Mouse (Mus musculus) heart, adult 8-10 months (tissue): Measurements from ENCODE around the gene Nell1. TPM values are rescaled to one million over a fixed set of nuclear protein-coding genes. Genes with fewer than 3 reads are reported as not detected.
"Not testable (repeated sequence)": the region's sequence is repeated elsewhere in the genome, so short reads cannot be mapped to it uniquely, and the experiment has no call there.

Source experiments
- DNase-seq: peaks from one replicate; pipeline ENCODE4 v3.0.0; 2022; ENCODE audit warnings: low spot score
- total RNA-seq, 4 experiments: library from RNA; stranded (reverse); gene quantifications; 2 replicates each; pipeline ENCODE4 v1.2.4; 2022

The Nell1 gene
- total RNA-seq = under 1 TPM in 1 of 4 experiments, not detected in 3; 0.09 TPM

DNA sequence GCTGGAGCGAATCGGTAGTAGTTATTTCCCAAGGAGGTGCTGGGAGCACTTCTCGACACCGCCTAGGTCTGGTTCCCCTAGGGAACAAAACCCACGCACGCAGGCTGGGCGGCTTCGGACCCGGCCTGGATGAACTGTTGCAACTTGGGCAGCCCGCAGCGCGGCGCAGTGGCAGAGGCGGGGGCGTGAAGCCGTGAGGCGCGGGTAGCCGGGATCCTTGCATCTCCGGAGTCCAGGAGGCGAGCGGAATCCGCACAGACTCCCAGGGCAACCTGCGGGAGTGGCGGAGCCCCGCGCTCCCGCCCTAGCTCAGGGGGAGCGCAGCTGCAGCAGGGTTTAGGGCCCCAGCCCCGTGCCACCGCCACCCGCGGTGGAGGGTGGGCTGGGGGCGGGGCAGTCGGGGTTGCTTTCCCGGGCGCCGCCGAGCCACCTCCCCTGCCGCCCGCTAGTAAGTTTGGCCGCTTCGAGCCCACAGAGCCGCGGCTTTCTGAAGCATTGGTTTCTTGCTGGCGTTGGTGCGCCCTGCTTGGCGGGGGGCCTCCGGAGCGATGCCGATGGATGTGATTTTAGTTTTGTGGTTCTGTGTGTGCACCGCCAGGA is at the start of gene Nell1:
Gene Nell1 (plus strand): TSS at position 24 of the 600 bp plus-strand sequence.
- DNase-seq = no peak

DNA sequence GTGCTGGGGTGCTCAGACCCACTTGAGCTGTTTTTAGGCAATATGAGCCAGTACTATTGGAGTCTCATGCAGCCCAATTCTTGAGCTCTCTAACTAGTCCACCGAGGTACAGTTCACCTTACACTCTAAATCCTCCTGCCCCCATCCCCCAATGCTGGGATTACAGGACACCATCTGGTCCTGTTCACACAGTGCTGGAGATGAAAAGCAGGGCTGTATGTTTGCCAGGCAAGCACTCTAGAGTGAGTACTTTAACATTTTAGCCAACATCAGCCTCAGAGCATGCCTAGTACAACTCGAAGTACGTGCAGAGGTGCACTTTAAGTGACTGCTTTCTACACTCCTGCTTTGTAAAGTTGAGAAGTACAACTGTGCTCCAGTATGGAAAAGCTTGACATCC is 46.1 kb upstream of the Nell1 start:
- no peak for DNase-seq

DNA sequence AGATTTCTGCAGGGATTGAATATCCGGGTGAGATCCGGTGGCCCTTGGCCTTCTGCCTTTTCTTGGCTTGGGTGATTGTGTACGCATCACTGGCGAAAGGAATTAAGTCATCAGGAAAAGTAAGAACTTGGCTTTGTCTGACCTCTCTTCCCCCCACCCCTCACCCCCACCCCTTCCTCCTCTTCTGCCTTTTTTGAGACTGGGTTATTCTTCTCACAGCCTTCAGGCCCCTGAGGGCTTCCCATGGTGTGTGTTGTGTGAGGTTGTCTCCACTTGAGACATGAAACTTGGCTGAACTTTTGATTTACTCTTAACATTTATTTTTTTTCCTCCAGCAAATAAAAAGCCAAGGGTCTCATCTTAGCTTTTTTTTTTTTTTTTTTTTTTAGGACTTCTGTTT is 44.7 kb upstream of the Nell1 start:
- no peak for DNase-seq

DNA sequence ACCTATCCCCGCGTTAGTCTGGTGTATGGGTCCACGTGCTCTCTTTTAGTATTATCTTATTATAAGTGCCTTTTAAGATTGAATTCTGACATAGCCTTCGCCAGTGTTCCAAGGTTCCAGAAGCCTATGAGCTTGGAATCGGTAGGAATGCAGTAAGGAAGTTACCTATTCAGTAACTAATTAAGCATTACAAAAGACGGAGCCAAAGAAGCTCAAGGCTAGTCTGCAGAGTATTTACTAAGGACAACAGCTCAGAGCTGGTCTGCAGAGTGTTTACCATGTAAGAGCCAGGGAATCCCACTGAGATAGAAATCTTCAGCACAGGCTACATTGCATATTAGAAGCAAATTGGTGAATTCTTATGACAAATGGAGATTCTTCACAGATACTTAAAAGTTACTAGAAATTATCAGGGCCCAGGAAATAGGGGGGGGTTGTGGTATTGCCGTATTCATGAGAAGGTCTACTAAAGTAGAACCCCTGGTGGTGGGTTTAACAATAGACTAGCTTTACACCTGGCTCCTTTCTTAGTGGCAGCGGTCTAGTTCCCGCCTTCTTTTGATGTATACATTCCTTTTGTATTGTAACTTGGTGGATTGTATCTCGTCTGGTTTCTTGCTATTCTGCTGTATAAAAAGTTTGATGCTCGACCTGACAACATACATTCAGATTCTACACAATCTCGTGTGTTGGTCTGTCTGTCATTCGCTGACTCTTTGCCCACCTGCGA is 41.1 kb upstream of the Nell1 start:
- DNase-seq = not testable (repeated sequence)

DNA sequence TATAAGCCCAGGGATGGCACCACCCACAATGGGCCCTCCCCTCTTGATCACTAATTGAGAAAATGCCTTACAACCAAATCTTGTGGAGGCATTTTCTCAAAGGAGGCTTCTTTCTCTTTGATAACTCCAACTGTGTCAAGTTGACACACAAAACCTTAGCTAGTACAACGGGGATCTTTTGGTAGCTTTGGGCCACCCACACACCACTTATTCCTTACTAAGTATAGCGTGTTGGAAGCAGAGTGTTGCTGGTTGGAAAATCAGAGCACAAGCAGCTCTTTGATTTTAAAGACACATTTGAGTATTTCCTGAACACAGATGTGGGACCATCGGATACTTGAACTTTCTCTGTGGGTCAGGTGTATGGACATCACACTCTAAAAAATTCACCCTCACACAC is 37.8 kb upstream of the Nell1 start:
- no peak for DNase-seq

DNA sequence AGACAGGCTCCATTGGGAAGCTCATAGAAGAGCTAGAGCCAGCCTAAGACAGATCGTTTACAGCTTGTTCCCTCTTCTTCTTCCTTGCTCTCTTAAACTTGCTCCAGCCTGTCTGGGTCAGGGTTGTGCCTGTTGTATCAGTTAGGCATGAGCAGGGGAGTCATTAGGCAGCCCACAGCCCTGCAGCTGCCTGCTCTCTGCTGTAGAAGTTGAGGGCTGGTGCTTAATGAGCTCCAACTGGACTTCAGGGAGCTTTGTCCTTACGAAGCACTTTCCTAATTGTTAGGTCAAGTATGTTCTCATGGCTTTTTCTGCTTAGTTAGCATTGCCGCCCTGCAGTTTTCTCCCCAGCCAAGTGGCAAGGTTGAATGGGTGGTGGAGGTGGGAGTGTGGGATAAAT is 32.6 kb upstream of the Nell1 start:
- no peak for DNase-seq

DNA sequence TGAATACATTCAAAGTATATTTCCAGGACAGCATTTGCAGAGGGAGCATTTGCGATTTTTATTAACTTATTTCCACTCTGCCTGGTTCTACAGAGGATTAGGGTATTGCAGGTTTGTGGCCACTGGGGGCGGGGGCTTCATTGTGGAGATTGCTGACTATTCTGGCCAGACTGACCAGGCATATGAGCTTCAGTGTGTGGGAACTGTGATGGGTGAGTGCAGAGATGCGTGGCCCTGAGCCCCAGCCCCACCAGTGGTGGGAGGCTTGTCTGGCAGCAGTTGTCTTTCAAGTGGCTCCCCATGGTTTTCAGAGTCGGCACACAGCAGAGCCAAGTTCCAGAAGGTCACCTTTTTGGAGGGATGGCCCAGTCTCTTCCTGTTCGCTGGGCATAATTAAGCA is 32.2 kb upstream of the Nell1 start:
- DNase-seq = no peak

DNA sequence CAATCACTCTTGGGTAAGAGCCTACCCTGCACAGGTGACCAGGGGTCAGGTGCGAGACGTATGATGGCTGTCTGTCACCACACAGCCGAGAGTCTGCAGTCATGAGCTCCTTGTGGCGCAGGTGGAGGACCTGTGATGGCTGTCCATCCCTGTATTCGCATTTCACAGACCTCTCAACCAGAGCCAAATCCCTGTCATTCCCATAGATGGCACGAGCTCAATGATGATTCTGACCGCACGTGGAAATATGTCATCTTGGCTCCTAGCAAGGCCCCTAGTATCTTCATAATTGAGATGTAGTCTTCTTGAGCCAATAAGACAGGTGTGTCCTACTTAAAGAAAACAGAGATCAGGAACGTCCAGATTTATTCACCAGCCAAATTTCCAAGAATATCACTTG is 28.0 kb upstream of the Nell1 start:
- DNase-seq = no peak

DNA sequence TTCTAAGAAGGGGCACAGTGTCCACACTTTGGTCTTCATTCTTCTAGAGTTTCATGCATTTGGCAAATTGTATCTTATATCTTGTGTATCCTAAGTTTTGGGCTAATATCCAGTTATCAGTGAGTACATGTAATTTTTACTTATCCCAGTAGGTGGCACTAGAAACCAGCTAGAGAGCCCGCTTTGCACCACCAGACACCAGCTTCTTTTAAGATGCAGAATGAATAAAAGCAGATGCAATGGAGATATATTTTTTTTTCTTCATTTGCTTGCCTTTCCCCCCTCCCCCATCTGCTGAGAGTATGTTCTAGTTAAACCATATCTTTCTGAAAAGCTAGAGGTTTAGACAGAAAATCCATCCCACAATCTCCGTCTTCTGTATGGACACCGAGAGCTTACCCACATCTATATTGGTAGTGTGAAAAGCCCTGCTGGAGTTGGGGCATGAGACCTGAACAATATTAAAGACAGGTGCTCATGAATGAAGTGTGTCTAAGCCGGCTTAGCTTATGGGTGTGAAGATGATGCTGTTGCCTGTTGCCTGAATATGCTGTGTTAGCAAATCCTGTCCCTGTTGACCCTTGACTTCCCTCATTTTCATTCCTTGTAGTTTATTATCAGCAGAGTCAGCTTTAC is 21.0 kb upstream of the Nell1 start:
- DNase-seq = peak; percentile 1

DNA sequence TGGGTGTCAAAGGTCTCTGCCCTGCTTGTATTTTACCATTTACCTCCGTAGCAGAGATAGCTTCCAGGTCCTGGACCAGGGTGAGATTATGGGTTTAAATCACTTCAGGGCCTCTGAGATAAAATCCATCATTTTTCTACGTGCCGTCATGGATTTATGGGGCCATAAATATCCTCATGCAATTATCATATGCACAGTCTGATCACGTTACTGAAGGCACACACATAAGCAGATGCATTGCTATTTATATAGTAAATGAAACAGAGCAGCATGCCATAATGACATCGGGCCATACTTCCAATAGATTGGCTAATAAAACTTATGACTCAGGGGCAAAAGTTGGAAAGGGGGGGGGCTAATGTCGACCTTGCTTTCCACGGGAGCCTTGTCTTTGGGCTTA is 19.8 kb upstream of the Nell1 start:
- no peak for DNase-seq

DNA sequence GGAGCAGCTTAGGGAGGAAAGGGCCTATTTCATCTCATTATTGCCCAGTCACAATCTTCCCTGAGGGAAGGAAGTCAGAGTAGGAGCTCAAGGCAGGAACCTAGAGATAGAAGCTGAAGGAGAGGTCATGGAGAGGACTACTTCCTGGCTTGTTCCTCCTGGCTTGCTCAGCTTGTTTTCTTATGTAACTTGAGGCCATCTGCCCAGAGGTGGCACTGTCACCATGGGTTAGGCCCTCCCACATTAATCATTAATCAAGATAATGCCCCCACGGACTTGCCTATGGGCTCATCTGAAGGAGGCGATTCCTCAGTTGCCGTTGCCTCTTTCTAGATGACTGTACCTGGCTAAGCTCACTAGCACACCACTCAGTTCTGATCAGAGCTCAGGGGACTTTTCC is 17.5 kb upstream of the Nell1 start:
- no peak for DNase-seq

DNA sequence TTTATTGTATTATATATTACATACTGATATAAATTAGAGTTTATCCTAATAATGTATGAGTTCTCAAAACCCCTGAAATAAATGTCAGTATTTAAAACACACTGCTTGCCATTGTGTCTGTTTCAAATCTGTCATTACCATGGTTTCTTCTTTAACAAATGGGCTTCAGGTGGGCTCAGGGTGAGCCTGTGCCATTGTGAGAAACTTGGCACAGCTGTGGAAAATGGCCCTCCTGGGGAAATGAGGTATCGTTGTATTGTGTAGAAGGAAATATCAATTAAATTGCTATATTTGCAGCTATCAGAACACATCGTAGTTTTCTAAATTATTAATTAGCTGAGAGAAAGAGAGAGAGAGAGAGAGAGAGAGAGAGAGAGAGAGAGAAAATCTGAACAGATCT is 10.9 kb upstream of the Nell1 start:
- DNase-seq = no peak

DNA sequence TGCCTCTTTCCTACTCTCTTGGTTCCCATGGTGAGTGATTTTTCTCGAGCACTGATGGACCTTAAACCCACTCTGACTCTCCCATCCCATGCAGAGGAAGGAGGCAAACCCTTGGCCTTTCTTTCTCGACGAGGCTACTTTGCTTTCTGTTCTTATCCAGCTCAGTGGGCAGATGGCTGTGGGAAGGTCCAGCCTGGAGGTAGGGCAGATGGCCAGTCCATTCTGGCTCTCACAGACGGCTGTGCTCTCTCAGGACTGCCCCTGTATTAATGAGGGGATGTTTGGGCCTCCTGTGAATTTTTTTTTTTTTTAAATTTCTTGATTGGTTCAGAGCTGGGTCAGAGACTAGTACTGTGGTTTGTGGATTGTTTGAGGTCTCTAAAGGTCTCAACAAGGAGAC is 5.1 kb upstream of the Nell1 start:
- DNase-seq = no peak

DNA sequence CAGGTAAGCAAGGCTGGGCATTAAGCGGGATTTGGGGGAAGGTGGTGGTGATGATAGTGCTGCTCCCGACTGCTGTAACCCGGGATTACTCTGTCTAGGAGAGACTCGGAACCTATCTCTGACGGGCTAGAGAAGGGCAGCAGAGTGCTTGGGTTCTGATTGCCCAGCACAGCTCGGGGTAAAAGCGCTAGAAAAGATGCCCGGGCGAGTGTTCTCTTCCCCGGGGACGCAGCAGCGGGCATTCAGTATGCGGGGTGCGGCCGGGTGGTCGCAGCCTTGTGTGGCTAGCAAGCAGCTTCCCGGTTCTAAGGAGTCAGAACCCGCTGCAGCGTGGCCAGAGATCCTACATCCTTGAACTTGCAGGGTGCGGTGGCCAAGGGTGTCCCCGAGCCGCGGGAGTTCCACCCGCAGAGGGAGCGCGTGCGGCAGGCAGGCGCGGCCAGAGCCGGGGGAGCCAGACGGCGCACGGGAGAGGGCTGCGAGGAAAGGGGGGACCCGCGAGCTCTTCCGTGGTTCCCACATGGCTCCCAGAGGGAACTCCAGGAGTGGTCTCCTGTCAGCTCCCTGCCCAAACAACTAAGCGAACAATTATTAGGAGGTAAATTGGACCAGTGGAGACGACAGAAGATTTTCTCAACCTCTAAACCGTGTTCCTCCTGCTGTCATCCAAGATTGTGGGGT is 917 bp downstream of the Nell1 start:
- no peak for DNase-seq

DNA sequence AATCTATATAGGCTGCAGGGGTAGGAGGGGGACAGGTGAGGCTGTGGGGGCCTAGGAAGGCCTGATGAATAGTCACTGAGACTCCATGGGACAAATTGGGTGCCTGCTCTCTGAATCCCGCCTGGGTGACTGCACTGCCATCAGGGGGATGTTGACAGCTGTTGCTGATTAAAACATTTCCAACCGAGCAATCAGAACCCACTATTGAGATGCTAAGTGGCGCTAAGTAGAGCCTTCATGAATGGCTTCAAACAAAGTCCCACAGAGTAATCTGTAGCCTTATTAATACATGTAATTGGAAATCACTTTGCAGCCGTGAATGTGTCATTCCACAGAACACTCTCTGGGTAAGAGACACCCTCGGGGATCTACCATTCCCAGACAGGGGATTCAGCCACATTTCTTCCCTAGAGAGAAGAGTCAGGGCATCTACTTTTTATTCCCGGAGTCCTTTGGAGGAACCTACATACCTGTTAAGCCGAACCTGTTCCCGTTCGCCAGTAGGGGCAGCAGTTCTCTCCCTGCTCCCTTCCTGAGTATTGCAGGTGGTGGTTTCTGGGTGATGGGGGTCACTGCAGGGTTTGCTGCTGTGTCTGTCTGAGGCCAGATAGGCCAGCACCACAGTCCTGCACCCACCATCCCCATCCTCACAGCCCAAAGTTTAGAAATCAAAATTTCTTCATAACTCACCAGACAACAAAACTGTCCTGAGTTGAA is 7.0 kb downstream of the Nell1 start:
- no peak for DNase-seq

DNA sequence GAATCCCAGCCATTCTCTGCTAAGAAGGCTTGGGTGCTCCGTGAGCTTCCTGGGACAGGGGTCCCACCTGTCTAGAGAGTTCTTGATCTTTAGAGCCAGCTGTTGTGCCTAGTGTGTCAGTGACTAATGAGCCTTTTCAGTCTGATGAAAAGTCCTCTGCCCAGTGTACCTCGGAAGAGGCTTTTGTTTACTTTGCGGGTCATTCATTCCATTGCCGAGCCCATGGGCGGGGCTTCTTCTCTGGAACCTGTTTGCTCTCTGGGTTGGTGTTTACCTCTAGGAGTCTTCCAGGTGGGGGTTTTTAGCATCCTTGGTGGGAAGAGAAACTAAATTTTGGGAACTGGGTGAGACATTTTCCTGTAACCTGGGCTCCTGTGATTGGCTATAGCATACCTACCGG is 10.0 kb downstream of the Nell1 start:
- no peak for DNase-seq

DNA sequence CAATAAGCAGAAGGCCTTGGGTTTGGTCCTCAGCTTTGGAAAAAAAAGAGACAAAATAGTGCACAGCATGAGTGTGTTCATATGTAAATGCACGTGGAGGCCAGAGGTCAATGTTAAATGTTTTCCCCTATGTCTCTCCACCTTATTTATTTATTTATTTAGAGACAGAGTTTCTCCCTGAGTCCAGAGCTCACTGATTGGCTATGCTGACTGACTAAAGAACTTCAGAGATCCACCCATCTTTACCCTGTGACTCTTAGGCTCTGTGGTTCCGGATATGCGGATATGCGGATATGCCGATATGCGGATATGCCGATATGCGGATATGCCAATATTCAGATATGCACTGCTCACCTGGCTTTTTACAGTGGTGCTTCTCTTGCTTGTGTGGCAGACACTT is 11.3 kb downstream of the Nell1 start:
- no peak for DNase-seq

DNA sequence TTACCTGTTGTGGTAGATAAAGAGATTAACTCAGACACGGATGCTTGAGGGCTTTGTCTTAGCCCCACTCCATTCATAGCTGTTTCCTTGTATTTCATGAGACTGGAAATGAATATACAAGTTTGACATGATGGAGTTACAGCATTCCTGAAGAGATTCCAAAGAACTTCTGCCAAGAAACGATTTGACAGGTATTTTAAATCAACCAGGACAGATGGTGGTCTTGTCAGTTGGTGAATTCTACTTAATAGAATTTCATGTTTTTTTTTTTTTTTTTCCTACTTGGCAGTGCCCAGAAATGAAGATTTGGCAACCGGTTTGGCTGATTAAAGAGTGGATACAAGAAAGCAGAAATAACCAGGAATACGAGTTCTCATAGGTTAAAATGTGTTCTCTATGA is 24.7 kb downstream of the Nell1 start:
- DNase-seq = no peak

DNA sequence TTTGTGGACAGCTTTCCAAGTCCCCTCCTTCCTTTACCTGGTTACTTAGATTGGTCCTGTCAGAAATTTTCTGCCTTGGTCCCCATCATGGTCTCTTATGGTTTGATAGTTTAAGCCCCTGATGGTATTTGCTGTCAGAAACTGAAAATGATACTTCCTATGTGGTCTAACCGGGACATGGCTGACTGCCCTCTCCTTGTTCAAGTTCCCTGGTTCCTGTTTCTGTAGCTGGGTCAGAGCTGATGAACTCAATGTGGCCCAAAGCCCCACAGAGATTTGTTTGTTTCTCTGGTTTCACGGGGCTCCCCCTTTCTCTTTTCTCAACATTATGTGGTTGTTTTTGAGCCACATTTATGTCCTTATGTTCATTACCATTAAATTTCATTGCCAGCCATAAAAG is 30.6 kb downstream of the Nell1 start:
- no peak for DNase-seq

DNA sequence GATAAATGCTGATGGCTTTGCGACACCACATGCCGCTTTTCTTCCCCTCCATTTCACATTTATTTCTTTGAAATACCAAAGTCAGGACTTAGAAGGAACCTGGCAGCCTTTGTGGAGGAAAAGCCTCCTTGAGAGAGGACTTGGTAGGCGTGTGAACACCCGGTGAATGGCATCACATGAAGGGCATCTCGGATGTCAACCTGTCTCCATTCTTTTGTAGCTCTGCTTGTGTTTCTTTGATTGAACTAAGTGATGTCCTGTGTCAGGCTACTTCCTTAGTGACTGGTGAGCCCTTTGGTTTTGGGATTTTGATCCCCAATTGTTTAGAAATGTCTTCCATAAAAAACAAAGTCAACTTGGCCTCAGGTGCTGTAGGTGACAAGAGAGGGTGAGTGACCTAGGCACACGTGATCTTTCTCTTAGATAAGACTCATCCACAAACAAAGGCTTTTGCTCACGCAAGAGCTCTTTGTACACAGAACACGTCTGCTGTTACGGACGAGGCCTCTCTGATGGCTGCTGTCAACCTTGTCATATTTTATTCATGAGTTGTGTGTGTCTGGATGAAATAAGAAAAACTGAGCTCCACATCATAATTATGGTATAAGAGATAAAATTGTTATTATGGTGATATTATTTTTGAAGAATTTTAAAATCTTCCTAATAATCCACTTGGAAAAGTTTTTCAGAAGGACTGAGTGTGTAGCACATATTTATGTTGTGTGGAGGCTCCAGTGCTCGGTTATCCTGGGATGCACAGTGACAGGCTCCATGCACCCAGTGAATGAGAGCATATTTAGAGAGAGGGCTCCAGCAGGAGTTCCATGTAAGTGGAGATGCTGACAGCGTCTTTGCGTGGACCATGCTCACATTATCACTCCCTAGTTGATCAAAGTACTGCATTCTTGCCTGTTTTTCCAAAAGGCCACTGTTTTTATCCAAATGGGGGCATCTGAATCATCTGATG is 60.8 kb downstream of the Nell1 start:
- no peak for DNase-seq

DNA sequence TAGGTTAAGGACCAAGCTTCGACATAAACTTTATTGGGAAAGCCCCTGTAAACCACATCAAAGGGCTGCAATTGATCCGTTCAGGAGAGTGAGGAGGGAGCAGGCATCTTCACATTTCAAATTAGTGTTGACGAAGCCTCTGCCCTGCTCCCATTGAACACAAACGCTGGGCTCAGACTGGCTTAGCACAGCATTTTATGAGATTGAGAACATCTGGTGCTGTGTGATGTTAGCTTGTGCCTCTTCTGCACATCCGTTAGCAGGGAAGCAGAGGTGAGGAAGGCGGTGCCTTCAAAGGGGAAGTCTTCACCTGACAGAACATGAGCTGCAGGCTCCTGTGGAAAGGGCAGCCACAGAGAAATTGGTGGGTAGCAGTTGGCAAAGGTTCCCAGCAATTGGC is 66.4 kb downstream of the Nell1 start:
- no peak for DNase-seq
